Comparison of ENCODE assay signal across 21 mouse cellular contexts in genomic region chr17:35981776-35982175, GRCm38 (mm10). TPM values are rescaled to one million over a fixed set of nuclear protein-coding genes. Genes with fewer than 3 reads are reported as not detected.
DNase-seq lines count a peak whose midpoint lies in the region; ATAC-seq lines count a peak whose summit lies in the region.
"Had no signal": no experiment of that assay in that cellular context is flagged by ENCODE, and none has a peak within 500 bp of the region (broad histone marks: within the 10 kb centered on the region; RNA-seq: fewer than 3 reads in every experiment).

No protein-coding gene starts in this region.

- peak overlapping the region; percentile 0; the same call in 1 of the 2 replicates for H3K9ac ChIP-seq in heart, embryonic 14.5 days (ENCODE audit: low read length)
- 0 out of 2 replicates have a peak overlapping the region, but pooled peaks have one; percentile 6 for H3K9ac ChIP-seq in midbrain, embryonic 12.5 days (replicated peaks)
- peak overlapping the region; percentile 90; the same call in 1 of the 2 replicates for H3K9ac ChIP-seq in neural tube, embryonic 13.5 days
- H3K9ac ChIP-seq: limb, embryonic 15.5 days had no signal

- ATAC-seq in heart, embryonic 14.5 days (ENCODE audit: insufficient number of reproducible peaks, insufficient read depth, low FRiP score, low read depth), result no peak
- ATAC-seq in midbrain, embryonic 12.5 days (ENCODE audit: low FRiP score, low read depth), result no peak
- no peak for ATAC-seq in neural tube, embryonic 13.5 days (ENCODE audit: low read depth)
- ATAC-seq: forebrain, postnatal 0 days had no signal

- H3K4me3 ChIP-seq in heart, embryonic 14.5 days (ENCODE audit: control insufficient read depth in 1 of 2, insufficient read depth in 1 of 2, low read depth in 1 of 2, low read length in 2 of 2), result no peak overlapping the region
- H3K4me3 ChIP-seq in heart, embryonic 10.5 days, result no peak overlapping the region
- H3K4me3 ChIP-seq in midbrain, embryonic 12.5 days, result no peak overlapping the region
- no peak overlapping the region for H3K4me3 ChIP-seq in midbrain, embryonic 10.5 days
- no peak overlapping the region; the same call in 1 of the 2 replicates for H3K4me3 ChIP-seq in neural tube, embryonic 13.5 days

- peaks cover 11 to 13% of the 10 kb centered on the region in 2 experiments for H3K4me1 ChIP-seq in heart, embryonic 14.5 days (ENCODE audit: control insufficient read depth in 2 of 2, insufficient read depth in 2 of 2, low read length in 2 of 2)
- peaks cover 22% of the 10 kb centered on the region for H3K4me1 ChIP-seq in heart, embryonic 10.5 days
- peaks cover 21% of the 10 kb centered on the region for H3K4me1 ChIP-seq in midbrain, embryonic 12.5 days
- peaks cover 24% of the 10 kb centered on the region for H3K4me1 ChIP-seq in midbrain, embryonic 10.5 days
- peaks cover 26% of the 10 kb centered on the region for H3K4me1 ChIP-seq in neural tube, embryonic 13.5 days (replicated peaks)

- H3K27ac ChIP-seq in heart, embryonic 14.5 days (replicated peaks in 1 of 2; ENCODE audit: control insufficient read depth in 1 of 2, insufficient read depth in 1 of 2, low read depth in 2 of 2, low read length in 2 of 2), result no peak overlapping the region
- no peak overlapping the region for H3K27ac ChIP-seq in heart, embryonic 10.5 days
- no peak overlapping the region for H3K27ac ChIP-seq in midbrain, embryonic 12.5 days (replicated peaks)
- H3K27ac ChIP-seq in midbrain, embryonic 10.5 days (replicated peaks), result no peak overlapping the region
- no peak overlapping the region for H3K27ac ChIP-seq in neural tube, embryonic 13.5 days (replicated peaks)
- H3K27ac ChIP-seq: gastrocnemius, adult 2 months; limb, embryonic 15.5 days had no signal

- no peak for DNase-seq in heart, embryonic 10.5 days (ENCODE audit: low spot score)
- DNase-seq in midbrain, embryonic 10.5 days (ENCODE audit: low spot score), result no peak
- peak; percentile 82 for DNase-seq in R1 (ENCODE audit: low read depth, low spot score)
- DNase-seq in B cell, adult 2 months, result no peak
- no peak for DNase-seq in adrenal gland, adult 2 months
- DNase-seq: cerebellum, postnatal 14 days; embryo, embryonic 11 days; forebrain, postnatal 0 days; gastrocnemius, adult 2 months; kidney, adult 8-10 months; kidney, postnatal 36 days; layer of hippocampus, adult 9-11 months; lung, adult 18-20 months; lung, postnatal 36 days; right cerebral cortex, postnatal 4 days had no signal

- no peaks in the 10 kb centered on the region for H3K9me3 ChIP-seq in heart, embryonic 14.5 days (ENCODE audit: control insufficient read depth, low read length)
- H3K9me3 ChIP-seq in heart, embryonic 10.5 days, result no peaks in the 10 kb centered on the region
- no peaks in the 10 kb centered on the region for H3K9me3 ChIP-seq in midbrain, embryonic 12.5 days
- no peaks in the 10 kb centered on the region for H3K9me3 ChIP-seq in midbrain, embryonic 10.5 days (replicated peaks)
- H3K9me3 ChIP-seq in neural tube, embryonic 13.5 days, result no peaks in the 10 kb centered on the region
- H3K9me3 ChIP-seq: heart, embryonic 15.5 days; limb, embryonic 15.5 days had no signal

- peaks cover 55% of the 10 kb centered on the region for H3K36me3 ChIP-seq in heart, embryonic 14.5 days (ENCODE audit: control insufficient read depth, insufficient read depth, low read length)
- peaks cover 52% of the 10 kb centered on the region for H3K36me3 ChIP-seq in heart, embryonic 10.5 days
- peaks cover 43% of the 10 kb centered on the region for H3K36me3 ChIP-seq in midbrain, embryonic 12.5 days
- peaks cover 61% of the 10 kb centered on the region for H3K36me3 ChIP-seq in midbrain, embryonic 10.5 days
- peaks cover 54% of the 10 kb centered on the region for H3K36me3 ChIP-seq in neural tube, embryonic 13.5 days

- no peaks in the 10 kb centered on the region for H3K27me3 ChIP-seq in heart, embryonic 14.5 days (ENCODE audit: control insufficient read depth, insufficient read depth, low read length)
- H3K27me3 ChIP-seq in heart, embryonic 10.5 days (ENCODE audit: insufficient read depth, poor library complexity, severe bottlenecking), result no peaks in the 10 kb centered on the region
- H3K27me3 ChIP-seq in midbrain, embryonic 12.5 days, result no peaks in the 10 kb centered on the region
- no peaks in the 10 kb centered on the region for H3K27me3 ChIP-seq in midbrain, embryonic 10.5 days (ENCODE audit: low read depth, poor library complexity, severe bottlenecking)
- H3K27me3 ChIP-seq in neural tube, embryonic 13.5 days, result no peaks in the 10 kb centered on the region
- H3K27me3 ChIP-seq: heart, embryonic 15.5 days; limb, embryonic 15.5 days had no signal

- no peak overlapping the region for H3K4me2 ChIP-seq in heart, embryonic 14.5 days (ENCODE audit: low read length)
- H3K4me2 ChIP-seq in midbrain, embryonic 12.5 days (replicated peaks), result no peak overlapping the region
- H3K4me2 ChIP-seq in neural tube, embryonic 13.5 days, result peak overlapping the region; percentile 91; the same call in 1 of the 2 replicates

- 90% methylated on average over 9 of the region's 9 CpGs for WGBS in heart, embryonic 14.5 days
- 88% methylated on average over 9 of the region's 9 CpGs for WGBS in heart, embryonic 10.5 days
- 89% methylated on average over 9 of the region's 9 CpGs for WGBS in midbrain, embryonic 12.5 days
- whole genome bisulfite sequencing in midbrain, embryonic 10.5 days, result 88% methylated on average over 9 of the region's 9 CpGs
- 89% methylated on average over 9 of the region's 9 CpGs for WGBS in neural tube, embryonic 13.5 days

RNA-seq across cellular contexts. Expression of gene Prr3, which starts 1.7 kb away (rescaled TPM):
- 10.9 and 11.2 TPM in 2 replicates for polyA plus RNA-seq in heart, embryonic 14.5 days (2014; fragmentation: Nextera tagmentation; extraction: Ambion mirVana)
- 21.9 and 30.5 TPM in 2 replicates for polyA plus RNA-seq in heart, embryonic 10.5 days (2016; fragmentation: Nextera tagmentation; extraction: Ambion mirVana)
- polyA plus RNA-seq in midbrain, embryonic 12.5 days (2016; fragmentation: Nextera tagmentation; extraction: Ambion mirVana), result 49.2 and 53.4 TPM in 2 replicates
- 45.3 and 50.1 TPM in 2 replicates for polyA plus RNA-seq in midbrain, embryonic 10.5 days (2016; fragmentation: Nextera tagmentation; extraction: Ambion mirVana)
- polyA plus RNA-seq in neural tube, embryonic 13.5 days (2015; fragmentation: Nextera tagmentation; extraction: Ambion mirVana), result 64.0 and 69.4 TPM in 2 replicates
- 10 to 100 TPM; 19.5 to 19.8 TPM for total RNA-seq in adrenal gland, adult 2 months (2021)
- 19.1 and 20.6 TPM in 2 replicates for polyA plus RNA-seq in adrenal gland, adult 2 months (2012; rRNA removed)

RNA-seq across cellular contexts. Expression of gene Gnl1, which starts 2.1 kb away (rescaled TPM):
- polyA plus RNA-seq in heart, embryonic 14.5 days (2014; fragmentation: Nextera tagmentation; extraction: Ambion mirVana), result 26.2 and 27.2 TPM in 2 replicates
- polyA plus RNA-seq in heart, embryonic 10.5 days (2016; fragmentation: Nextera tagmentation; extraction: Ambion mirVana), result 47.2 and 49.8 TPM in 2 replicates
- 48.5 and 52.0 TPM in 2 replicates for polyA plus RNA-seq in midbrain, embryonic 12.5 days (2016; fragmentation: Nextera tagmentation; extraction: Ambion mirVana)
- 56.3 and 59.7 TPM in 2 replicates for polyA plus RNA-seq in midbrain, embryonic 10.5 days (2016; fragmentation: Nextera tagmentation; extraction: Ambion mirVana)
- polyA plus RNA-seq in neural tube, embryonic 13.5 days (2015; fragmentation: Nextera tagmentation; extraction: Ambion mirVana), result 47.9 and 50.0 TPM in 2 replicates
- 10 to 100 TPM; 38.1 to 53.1 TPM for total RNA-seq in adrenal gland, adult 2 months (2021)
- polyA plus RNA-seq in adrenal gland, adult 2 months (2012; rRNA removed), result 26.9 and 29.6 TPM in 2 replicates

RNA-seq across cellular contexts. Expression of gene Abcf1, which starts 12.2 kb away (rescaled TPM):
- polyA plus RNA-seq in heart, embryonic 14.5 days (2014; fragmentation: Nextera tagmentation; extraction: Ambion mirVana), result 57.0 and 58.3 TPM in 2 replicates
- 81.6 and 81.8 TPM in 2 replicates for polyA plus RNA-seq in heart, embryonic 10.5 days (2016; fragmentation: Nextera tagmentation; extraction: Ambion mirVana)
- polyA plus RNA-seq in midbrain, embryonic 12.5 days (2016; fragmentation: Nextera tagmentation; extraction: Ambion mirVana), result 104 and 118 TPM in 2 replicates
- 117 and 121 TPM in 2 replicates for polyA plus RNA-seq in midbrain, embryonic 10.5 days (2016; fragmentation: Nextera tagmentation; extraction: Ambion mirVana)
- 90.5 and 111 TPM in 2 replicates for polyA plus RNA-seq in neural tube, embryonic 13.5 days (2015; fragmentation: Nextera tagmentation; extraction: Ambion mirVana)
- total RNA-seq in adrenal gland, adult 2 months (2021), result 10 to 100 TPM; 83.5 to 86.8 TPM
- 66.0 and 78.9 TPM in 2 replicates for polyA plus RNA-seq in adrenal gland, adult 2 months (2012; rRNA removed)

RNA-seq across cellular contexts. Expression of gene H2-T24, which starts 38.6 kb away (rescaled TPM):
- polyA plus RNA-seq in heart, embryonic 14.5 days (2014; fragmentation: Nextera tagmentation; extraction: Ambion mirVana), result 2.6 and 2.7 TPM in 2 replicates
- 2.5 and 2.6 TPM in 2 replicates for polyA plus RNA-seq in heart, embryonic 10.5 days (2016; fragmentation: Nextera tagmentation; extraction: Ambion mirVana)
- 4.1 and 5.0 TPM in 2 replicates for polyA plus RNA-seq in midbrain, embryonic 12.5 days (2016; fragmentation: Nextera tagmentation; extraction: Ambion mirVana)
- 4.4 and 5.9 TPM in 2 replicates for polyA plus RNA-seq in midbrain, embryonic 10.5 days (2016; fragmentation: Nextera tagmentation; extraction: Ambion mirVana)
- polyA plus RNA-seq in neural tube, embryonic 13.5 days (2015; fragmentation: Nextera tagmentation; extraction: Ambion mirVana), result 8.7 and 10.0 TPM in 2 replicates
- 1 to 10 TPM; 6.6 to 8.2 TPM for total RNA-seq in adrenal gland, adult 2 months (2021)
- polyA plus RNA-seq in adrenal gland, adult 2 months (2012; rRNA removed), result 3.6 and 3.7 TPM in 2 replicates
- total RNA-seq: ES-E14 had no signal

RNA-seq across cellular contexts. Expression of gene H2-T23, which starts 50.9 kb away (rescaled TPM):
- 4.2 and 4.4 TPM in 2 replicates for polyA plus RNA-seq in heart, embryonic 14.5 days (2014; fragmentation: Nextera tagmentation; extraction: Ambion mirVana)
- polyA plus RNA-seq in heart, embryonic 10.5 days (2016; fragmentation: Nextera tagmentation; extraction: Ambion mirVana), result 1.2 and 3.4 TPM in 2 replicates
- 4.2 and 6.1 TPM in 2 replicates for polyA plus RNA-seq in midbrain, embryonic 12.5 days (2016; fragmentation: Nextera tagmentation; extraction: Ambion mirVana)
- polyA plus RNA-seq in midbrain, embryonic 10.5 days (2016; fragmentation: Nextera tagmentation; extraction: Ambion mirVana), result 3.5 and 4.9 TPM in 2 replicates
- polyA plus RNA-seq in neural tube, embryonic 13.5 days (2015; fragmentation: Nextera tagmentation; extraction: Ambion mirVana), result 2.3 and 3.3 TPM in 2 replicates
- total RNA-seq in adrenal gland, adult 2 months (2021), result 10 to 100 TPM; 49.7 to 65.2 TPM
- polyA plus RNA-seq in adrenal gland, adult 2 months (2012; rRNA removed), result 156 and 162 TPM in 2 replicates

Comparison
In these comparisons a context has a peak if more than half of its experiments do, and no peak if none do; other contexts are left out.
1. H3K9ac ChIP-seq: peak in every context shown above with its lines; median percentile 90 in neural tube, embryonic 13.5 days; 6 in midbrain, embryonic 12.5 days; 0 in heart, embryonic 14.5 days.